Mouse (Mus musculus): ENCODE results near the gene Gja1. TPM values are rescaled to one million over a fixed set of nuclear protein-coding genes. Genes with fewer than 3 reads are reported as not detected.

Gja1 gene
- 77.2 and 81.2 TPM in 2 replicates for polyA plus RNA-seq (2015; fragmentation: Nextera tagmentation; extraction: Ambion mirVana)

GRCm38 (mm10) chr10:56377097-56377965 is at the start of gene Gja1:
Gene Gja1, plus strand, starts transcription at chr10:56377330.
- no peak for TF ChIP-seq CTCF (IDR thresholded peaks at IDR 0.05; ENCODE audit: low read depth)
- Histone ChIP-seq H3K4me1 (replicated peaks; ENCODE audit: insufficient read depth, low read length) (0 out of 2 replicates have a peak, but pooled peaks cover 3% of the 10 kb centered on the region), H3K9me3 (replicated peaks; ENCODE audit: low read length) (no peaks in the 10 kb centered on the region), H3K36me3 (ENCODE audit: insufficient read depth, low read length) (no peaks in the 10 kb centered on the region), H3K4me3 (replicated peaks; ENCODE audit: low read depth, low read length) (peak within 1 kb of the TSS; percentile 72), H3K27ac (peak within 1 kb of the TSS; percentile 82), H3K4me2 (ENCODE audit: low read length) (peak within 1 kb of the TSS; percentile 87), H3K27me3 (ENCODE audit: insufficient read depth, low read length) (no peaks in the 10 kb centered on the region), H3K9ac (ENCODE audit: low read depth, low read length) (peak within 1 kb of the TSS; percentile 73)
- ATAC-seq (replicated peaks; ENCODE audit: low FRiP score, low read depth) (peak; percentile 52), DNase-seq (ENCODE audit: low spot score) (peak; percentile 92)
- 0% methylated on average over 23 of the region's 23 CpGs for WGBS

- Histone ChIP-seq H3K4me1 (replicated peaks; ENCODE audit: insufficient read depth, low read length) (no peaks in the 10 kb centered on the region), H3K27ac (no peak overlapping the region), H3K4me3 (replicated peaks; ENCODE audit: low read depth, low read length) (no peak overlapping the region), H3K4me2 (ENCODE audit: low read length) (no peak overlapping the region), H3K27me3 (ENCODE audit: insufficient read depth, low read length) (no peaks in the 10 kb centered on the region), H3K36me3 (ENCODE audit: insufficient read depth, low read length) (no peaks in the 10 kb centered on the region), H3K9me3 (replicated peaks; ENCODE audit: low read length) (no peaks in the 10 kb centered on the region), H3K9ac (ENCODE audit: low read depth, low read length) (no peak overlapping the region)
- peak; percentile 97 for TF ChIP-seq CTCF (IDR thresholded peaks at IDR 0.05; ENCODE audit: low read depth)
- ATAC-seq (replicated peaks; ENCODE audit: low FRiP score, low read depth) (peak; percentile 91), DNase-seq (ENCODE audit: low spot score) (peak; percentile 87)
- 52% methylated on average over 6 of the region's 6 CpGs for WGBS
Observed at GRCm38 (mm10) chr10:56338851-56339489, 38.2 kb upstream of the Gja1 start.

GRCm38 (mm10) chr10:56360472-56360871 is 16.7 kb upstream of the Gja1 start:
- H3K4me2 ChIP-seq (ENCODE audit: low read length), result no peak overlapping the region
- no peaks in the 10 kb centered on the region for H3K27me3 ChIP-seq (ENCODE audit: insufficient read depth, low read length)
- H3K4me3 ChIP-seq (replicated peaks; ENCODE audit: low read depth, low read length), result no peak overlapping the region
- DNase-seq (ENCODE audit: low spot score) (no peak), ATAC-seq (replicated peaks; ENCODE audit: low FRiP score, low read depth) (no peak)
- WGBS, result 67% methylated on average over 4 of the region's 4 CpGs
- TF ChIP-seq CTCF (IDR thresholded peaks at IDR 0.05; ENCODE audit: low read depth), result no peak
- H3K9me3 ChIP-seq (replicated peaks; ENCODE audit: low read length), result no peaks in the 10 kb centered on the region
- no peaks in the 10 kb centered on the region for H3K4me1 ChIP-seq (replicated peaks; ENCODE audit: insufficient read depth, low read length)
- no peak overlapping the region for H3K27ac ChIP-seq
- no peak overlapping the region for H3K9ac ChIP-seq (ENCODE audit: low read depth, low read length)
- H3K36me3 ChIP-seq (ENCODE audit: insufficient read depth, low read length), result no peaks in the 10 kb centered on the region

GRCm38 (mm10) chr10:56369073-56369472 is 8.1 kb upstream of the Gja1 start:
- Histone ChIP-seq H3K9ac (ENCODE audit: low read depth, low read length) (no peak overlapping the region), H3K27ac (no peak overlapping the region), H3K36me3 (ENCODE audit: insufficient read depth, low read length) (no peaks in the 10 kb centered on the region), H3K4me3 (replicated peaks; ENCODE audit: low read depth, low read length) (no peak overlapping the region), H3K4me2 (ENCODE audit: low read length) (no peak overlapping the region), H3K9me3 (replicated peaks; ENCODE audit: low read length) (no peaks in the 10 kb centered on the region), H3K4me1 (replicated peaks; ENCODE audit: insufficient read depth, low read length) (0 out of 2 replicates have a peak, but pooled peaks cover 3% of the 10 kb centered on the region), H3K27me3 (ENCODE audit: insufficient read depth, low read length) (no peaks in the 10 kb centered on the region)
- WGBS, result 23% methylated on average over 7 of the region's 7 CpGs
- TF ChIP-seq CTCF (IDR thresholded peaks at IDR 0.05; ENCODE audit: low read depth), result peak; percentile 85
- DNase-seq (ENCODE audit: low spot score) (peak; percentile 86), ATAC-seq (replicated peaks; ENCODE audit: low FRiP score, low read depth) (peak; percentile 59; the same call in 1 of the 2 replicates)

DNA sequence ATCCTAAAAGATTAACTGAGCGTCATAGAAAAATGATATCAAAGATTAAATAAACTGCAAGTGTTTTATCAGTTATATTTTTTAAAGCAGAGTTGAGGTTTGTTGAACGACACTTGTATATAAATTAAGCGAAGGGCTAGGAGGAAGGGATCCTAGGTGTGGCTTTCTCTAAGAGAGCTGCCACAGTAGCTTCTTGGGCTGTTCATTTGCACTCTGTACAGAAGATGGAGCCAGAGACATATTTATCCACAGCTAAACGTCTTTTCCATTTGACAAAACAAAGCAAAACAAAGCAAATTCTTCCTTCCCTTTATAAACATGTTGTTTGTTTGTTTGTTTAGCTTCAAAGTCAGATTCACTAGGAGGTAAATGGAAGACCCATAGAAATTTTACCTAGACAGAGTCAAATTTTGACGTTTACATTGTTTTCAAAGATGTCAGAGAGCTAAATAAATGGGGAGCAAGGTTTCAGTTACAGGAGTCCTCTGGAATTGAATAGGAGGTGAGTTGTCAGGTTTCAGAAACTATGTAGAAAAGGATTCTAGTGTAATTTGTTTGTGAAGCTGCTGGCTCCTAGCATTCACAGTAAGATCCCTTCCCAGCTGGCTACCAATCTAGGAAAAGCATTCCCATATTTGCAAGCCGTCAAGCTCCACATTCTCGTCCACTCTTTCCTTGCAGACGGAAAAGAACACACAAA is 4.0 kb upstream of the Gja1 start:
- H3K27me3 ChIP-seq (ENCODE audit: insufficient read depth, low read length), result no peaks in the 10 kb centered on the region
- H3K36me3 ChIP-seq (ENCODE audit: insufficient read depth, low read length), result no peaks in the 10 kb centered on the region
- WGBS, result 26% methylated on average over 8 of the region's 8 CpGs
- DNase-seq (ENCODE audit: low spot score), result peak; percentile 85
- TF ChIP-seq CTCF (IDR thresholded peaks at IDR 0.05; ENCODE audit: low read depth), result peak; percentile 85
- 0 out of 2 replicates have a peak, but pooled peaks cover 3% of the 10 kb centered on the region for H3K4me1 ChIP-seq (replicated peaks; ENCODE audit: insufficient read depth, low read length)
- H3K9ac ChIP-seq (ENCODE audit: low read depth, low read length), result no peak overlapping the region
- 0 out of 2 replicates have a peak, but pooled peaks have one; percentile 46 for ATAC-seq (replicated peaks; ENCODE audit: low FRiP score, low read depth)
- no peak overlapping the region for H3K4me3 ChIP-seq (replicated peaks; ENCODE audit: low read depth, low read length)
- no peak overlapping the region for H3K27ac ChIP-seq
- no peaks in the 10 kb centered on the region for H3K9me3 ChIP-seq (replicated peaks; ENCODE audit: low read length)
- peak overlapping the region; percentile 39 for H3K4me2 ChIP-seq (ENCODE audit: low read length)

DNA sequence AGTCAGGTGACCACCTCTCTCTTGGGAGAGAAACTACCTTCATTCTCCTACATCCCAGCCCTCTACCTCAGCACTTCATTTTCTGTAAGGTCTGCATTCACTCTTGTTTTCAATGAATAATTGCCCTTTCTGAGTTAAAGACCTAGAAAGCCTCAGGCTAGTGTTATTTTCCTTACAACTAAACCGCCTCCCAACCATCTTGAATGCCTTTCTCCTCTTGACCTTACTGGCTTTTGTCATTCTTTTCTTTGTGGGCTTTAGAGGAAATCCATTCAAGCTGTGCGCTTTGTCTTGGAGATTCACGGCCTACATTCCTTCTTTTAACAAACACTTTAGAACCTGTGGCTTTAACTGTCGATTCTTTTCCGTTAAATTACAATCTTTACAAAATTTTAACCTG is 3.0 kb upstream of the Gja1 start:
- Histone ChIP-seq H3K4me1 (replicated peaks; ENCODE audit: insufficient read depth, low read length) (0 out of 2 replicates have a peak, but pooled peaks cover 3% of the 10 kb centered on the region), H3K27ac (no peak overlapping the region), H3K4me3 (replicated peaks; ENCODE audit: low read depth, low read length) (no peak overlapping the region), H3K4me2 (ENCODE audit: low read length) (no peak overlapping the region), H3K36me3 (ENCODE audit: insufficient read depth, low read length) (no peaks in the 10 kb centered on the region), H3K9ac (ENCODE audit: low read depth, low read length) (no peak overlapping the region), H3K27me3 (ENCODE audit: insufficient read depth, low read length) (no peaks in the 10 kb centered on the region), H3K9me3 (replicated peaks; ENCODE audit: low read length) (no peaks in the 10 kb centered on the region)
- DNase-seq (ENCODE audit: low spot score) (peak; percentile 45), ATAC-seq (replicated peaks; ENCODE audit: low FRiP score, low read depth) (no peak)
- TF ChIP-seq CTCF (IDR thresholded peaks at IDR 0.05; ENCODE audit: low read depth), result no peak
- WGBS, result 51% methylated on average over 5 of the region's 5 CpGs

Measured in kidney, postnatal 0 days (tissue).